Mouse (Mus musculus) myocyte (in vitro differentiated cells): ENCODE data around the gene Mmp14. TPM values are rescaled to one million over a fixed set of nuclear protein-coding genes. Genes with fewer than 3 reads are reported as not detected.

ENCODE experiments used
- H3K27me3 ChIP-seq: one replicate; pipeline ENCODE4 v1.6.1; 2011; ENCODE audit not compliant: control insufficient read depth, insufficient read depth, insufficient read length
- H3K36me3 ChIP-seq: one replicate; pipeline ENCODE4 v1.6.1; 2011; ENCODE audit not compliant: control insufficient read depth, insufficient read depth
- H3K4me2 ChIP-seq: one replicate; pipeline ENCODE4 v1.6.1; 2011; ENCODE audit warnings: low read depth, control low read depth
- H3K4me3 ChIP-seq: one replicate; pipeline ENCODE4 v1.5.1; 2011; ENCODE audit warnings: mild to moderate bottlenecking, control low read depth, moderate library complexity
- H3K79me2 ChIP-seq: one replicate; pipeline ENCODE4 v1.6.1; 2011; ENCODE audit not compliant: control insufficient read depth, insufficient read depth
- H3ac ChIP-seq: one replicate; pipeline ENCODE4 v1.6.1; 2011; ENCODE audit not compliant: control insufficient read depth, insufficient read length
- CEBPB ChIP-seq: IDR thresholded peaks from 2 replicates; pipeline ENCODE4 v1.6.1; 2011; ENCODE audit warnings: mild to moderate bottlenecking, moderate library complexity; ENCODE audit not compliant: poor library complexity, insufficient read depth, severe bottlenecking
- E2F4 ChIP-seq: IDR thresholded peaks from one replicate; pipeline ENCODE4 v1.6.1; 2011; ENCODE audit warnings: mild to moderate bottlenecking, control low read depth, moderate library complexity; ENCODE audit not compliant: insufficient read depth
- MAX ChIP-seq: IDR thresholded peaks from one replicate; pipeline ENCODE4 v1.6.1; 2011; ENCODE audit warnings: low read depth, mild to moderate bottlenecking, control low read depth
- MYOD1 ChIP-seq, 3 experiments: IDR thresholded peaks; one replicate each; pipeline ENCODE4 v1.6.1; 2011; ENCODE audit warnings: control low read depth in 2 of 3, low read depth in 2 of 3, mild to moderate bottlenecking in 2 of 3, moderate library complexity in 1 of 3; ENCODE audit not compliant: insufficient read length in 2 of 3, control insufficient read depth in 1 of 3
- MYOG ChIP-seq, 3 experiments: IDR thresholded peaks; one replicate each; pipeline ENCODE4 v1.6.1; 2011; ENCODE audit warnings: control low read depth in 2 of 3, low read depth in 2 of 3, mild to moderate bottlenecking in 2 of 3; ENCODE audit not compliant: insufficient read length in 2 of 3, control insufficient read depth in 1 of 3, insufficient read depth in 1 of 3
- POLR2A ChIP-seq: IDR thresholded peaks from one replicate; pipeline ENCODE4 v1.6.1; 2011; ENCODE audit warnings: low read depth, mild to moderate bottlenecking, control low read depth, moderate library complexity; ENCODE audit not compliant: insufficient read length
- POLR2AphosphoS2 ChIP-seq: IDR thresholded peaks from one replicate; pipeline ENCODE4 v1.6.1; 2011; ENCODE audit warnings: low read depth, control low read depth; ENCODE audit not compliant: insufficient read length
- REST ChIP-seq: IDR thresholded peaks from one replicate; pipeline ENCODE4 v1.6.1; 2011; ENCODE audit warnings: mild to moderate bottlenecking, control low read depth, moderate library complexity; ENCODE audit not compliant: insufficient read depth, insufficient read length
- SRF ChIP-seq: IDR thresholded peaks from one replicate; pipeline ENCODE4 v1.6.1; 2011; ENCODE audit warnings: low read depth; ENCODE audit not compliant: control insufficient read depth, insufficient read length
- TCF12 ChIP-seq: IDR thresholded peaks from one replicate; pipeline ENCODE4 v1.6.1; 2011; ENCODE audit warnings: mild to moderate bottlenecking, control low read depth; ENCODE audit not compliant: poor library complexity, insufficient read depth, severe bottlenecking
- TCF3 ChIP-seq: IDR thresholded peaks from one replicate; pipeline ENCODE4 v1.6.1; 2011; ENCODE audit warnings: low read depth, control low read depth; ENCODE audit not compliant: insufficient read length
- USF1 ChIP-seq: IDR thresholded peaks from one replicate; pipeline ENCODE4 v1.6.1; 2011; ENCODE audit warnings: low read depth, mild to moderate bottlenecking, control low read depth, moderate library complexity
- polyA plus RNA-seq: library from polyadenylated mRNA; unstranded; fragments of >200 nt; fragmentation: generic; extraction: Trizol; gene quantifications from one replicate; pipeline ENCODE4 v1.2.1, GENCODE M21; 2012; ENCODE audit warnings: missing spikeins

Mmp14 gene
- polyA plus RNA-seq, 1 experiment, result 108 TPM

DNA sequence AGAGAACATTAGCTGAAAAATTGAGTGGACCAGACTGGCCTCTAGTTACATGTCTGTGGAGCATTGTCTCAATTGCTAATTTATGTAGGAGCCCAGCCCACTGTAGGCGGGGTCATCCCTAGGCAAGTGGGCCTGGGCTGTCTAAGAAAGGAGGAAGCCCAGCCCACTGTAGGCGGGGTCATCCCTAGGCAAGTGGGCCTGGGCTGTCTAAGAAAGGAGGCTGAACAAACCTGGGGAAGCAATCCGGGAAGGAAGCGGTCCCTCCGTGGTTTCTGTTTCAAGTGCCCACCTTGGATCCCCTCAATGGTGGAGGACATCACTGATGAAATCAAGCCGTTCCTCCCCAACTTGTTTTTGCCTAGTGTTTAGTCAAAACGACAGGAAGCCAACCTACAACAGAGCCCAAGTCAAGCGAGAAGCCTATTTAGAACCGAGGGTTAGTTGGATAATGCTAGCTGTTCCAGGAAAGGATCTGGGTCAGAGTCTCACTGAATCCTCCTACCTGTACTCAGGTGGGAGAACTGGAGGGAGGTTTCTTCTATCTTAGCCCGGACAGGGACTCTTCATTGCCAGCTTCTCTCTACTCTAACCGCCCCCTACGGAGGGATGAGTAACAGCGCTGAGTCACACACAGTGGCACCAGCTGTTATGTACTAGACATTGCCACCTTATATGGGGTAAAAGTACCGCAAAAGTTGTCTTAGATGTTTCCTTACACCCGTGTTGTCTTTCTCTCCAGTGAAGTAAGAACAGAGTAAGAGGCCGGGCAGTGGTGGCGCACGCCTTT, 61.1 kb downstream of the Mmp14 start:
- no peak overlapping the region for H3K4me3 ChIP-seq
- no peaks in the 10 kb centered on the region for H3K36me3 ChIP-seq
- no peak overlapping the region for H3ac ChIP-seq
- peak overlapping the region; percentile 29 for H3K4me2 ChIP-seq
- peak in 2 of 3 experiments; percentile 52 to 76 for TF ChIP-seq MYOD1 (IDR thresholded peaks at IDR 0.05; ENCODE audit: control insufficient read depth in 1 of 3, insufficient read length in 2 of 3, low read depth in 2 of 3)
- peak; percentile 80 for TF ChIP-seq SRF
- TF ChIP-seq MYOG (IDR thresholded peaks at IDR 0.05; ENCODE audit: control insufficient read depth in 1 of 3, insufficient read depth in 1 of 3, insufficient read length in 2 of 3, low read depth in 2 of 3), result peak in 1 of 3 experiments; percentile 13
- TF ChIP-seq MAX, result no peak
- H3K27me3 ChIP-seq, result no peaks in the 10 kb centered on the region
- no peaks in the 10 kb centered on the region for H3K79me2 ChIP-seq

DNA sequence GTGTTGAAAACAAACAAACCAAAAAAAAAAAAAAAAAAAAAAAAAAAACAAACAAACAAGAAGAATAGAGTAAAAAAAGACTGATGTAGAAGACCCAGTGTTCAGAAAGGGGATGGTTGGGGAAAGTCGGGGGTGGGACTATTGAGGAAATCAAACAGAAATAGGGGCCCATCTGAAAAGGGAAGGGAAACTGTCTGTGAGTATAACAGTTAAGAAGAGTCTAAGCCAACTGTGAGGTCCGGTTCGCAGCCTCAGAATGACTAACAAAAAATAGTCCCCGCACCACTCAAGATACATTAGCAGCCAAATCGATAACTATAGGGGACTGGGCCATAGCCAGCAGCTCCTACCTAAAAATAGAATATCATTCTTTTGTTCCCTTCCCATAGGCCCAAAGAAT, 61.8 kb downstream of the Mmp14 start:
- TF ChIP-seq MYOD1 (IDR thresholded peaks at IDR 0.05; ENCODE audit: control insufficient read depth in 1 of 3, insufficient read length in 2 of 3, low read depth in 2 of 3) (no peak), E2F4 (no peak), TCF3 (no peak)
- H3K4me2 ChIP-seq, result no peak overlapping the region
- no peak overlapping the region for H3ac ChIP-seq
- no peak overlapping the region for H3K4me3 ChIP-seq
- H3K27me3 ChIP-seq, result no peaks in the 10 kb centered on the region
- no peaks in the 10 kb centered on the region for H3K36me3 ChIP-seq
- H3K79me2 ChIP-seq, result no peaks in the 10 kb centered on the region

DNA sequence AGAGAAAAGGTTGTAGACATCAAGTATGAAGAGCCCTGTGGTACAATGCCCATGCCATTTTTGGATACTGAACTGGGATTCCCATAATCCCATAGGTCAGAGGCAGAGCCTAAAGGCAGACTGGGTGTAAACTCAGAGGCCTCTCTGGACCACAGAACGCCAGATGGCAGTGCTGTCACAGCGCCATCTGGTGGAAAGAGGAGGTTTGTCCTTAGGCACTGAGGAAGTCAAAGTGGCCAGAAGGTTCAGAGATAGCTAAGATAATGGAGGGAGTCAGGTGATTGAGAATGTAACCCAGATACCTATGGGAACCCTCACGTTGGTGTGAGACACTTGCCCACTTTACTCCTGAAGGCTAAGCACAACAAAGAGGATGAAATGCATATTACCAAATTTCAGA, 62.8 kb downstream of the Mmp14 start:
- Histone ChIP-seq H3K36me3 (no peaks in the 10 kb centered on the region), H3ac (no peak overlapping the region), H3K4me2 (no peak overlapping the region), H3K27me3 (no peaks in the 10 kb centered on the region), H3K4me3 (no peak overlapping the region), H3K79me2 (no peaks in the 10 kb centered on the region)
- TF ChIP-seq REST (no peak), CEBPB (no peak), TCF3 (no peak), E2F4 (no peak), USF1 (no peak), MYOG (IDR thresholded peaks at IDR 0.05; ENCODE audit: control insufficient read depth in 1 of 3, insufficient read depth in 1 of 3, insufficient read length in 2 of 3, low read depth in 2 of 3) (no peak), TCF12 (no peak), POLR2A (no peak), SRF (no peak), MYOD1 (IDR thresholded peaks at IDR 0.05; ENCODE audit: control insufficient read depth in 1 of 3, insufficient read length in 2 of 3, low read depth in 2 of 3) (no peak), POLR2AphosphoS2 (no peak), MAX (no peak)

Other genes starting within 250 kb of the Mmp14 start
- 324 TPM for gene Dad1, start 177.5 kb upstream of the Mmp14 start, polyA plus RNA-seq
- gene Abhd4, start 177.4 kb upstream of the Mmp14 start, polyA plus RNA-seq, result 65.9 TPM
- gene Olfr49, start 146.7 kb upstream of the Mmp14 start, polyA plus RNA-seq, result not detected
- 68.6 TPM for gene Oxa1l, start 70.8 kb upstream of the Mmp14 start, polyA plus RNA-seq
- 6.8 TPM for gene Slc7a7, start 13.8 kb upstream of the Mmp14 start, polyA plus RNA-seq
- gene Mrpl52, start 4.7 kb upstream of the Mmp14 start, polyA plus RNA-seq, result 483 TPM
- 81.8 TPM for gene Lrp10, start 32.5 kb downstream of the Mmp14 start, polyA plus RNA-seq
- 0.20 TPM for gene Rem2, start 44.5 kb downstream of the Mmp14 start, polyA plus RNA-seq
- 140 TPM for gene Prmt5, start 85.9 kb downstream of the Mmp14 start, polyA plus RNA-seq
- 23.5 TPM for gene Haus4, start 123.0 kb downstream of the Mmp14 start, polyA plus RNA-seq
- 30.8 TPM for gene Ajuba, start 145.9 kb downstream of the Mmp14 start, polyA plus RNA-seq
- gene 4931414P19Rik, start 174.4 kb downstream of the Mmp14 start, polyA plus RNA-seq, result 7.3 TPM
- gene Psmb5, start 186.4 kb downstream of the Mmp14 start, polyA plus RNA-seq, result 416 TPM
- gene Psmb11, start 189.8 kb downstream of the Mmp14 start, polyA plus RNA-seq, result not detected
- gene Gm17606, start 209.3 kb downstream of the Mmp14 start, polyA plus RNA-seq, result not detected
- 4.3 TPM for gene Cdh24, start 209.8 kb downstream of the Mmp14 start, polyA plus RNA-seq